Mouse (Mus musculus): Measurements from ENCODE around the gene Caps2.
A peak's percentile ranks its signal among the peaks of the same experiment; 100 is the strongest.
"Not testable (repeated sequence)": the region's sequence is repeated elsewhere in the genome, so short reads cannot be mapped to it uniquely, and the experiment has no call there.

The Caps2 gene

GRCm38 (mm10) chr10:112163168-112163766, at the start of gene Caps2:
Gene Caps2, plus strand, starts transcription at chr10:112163621.
- DNase-seq (ENCODE audit: low spot score in 2 of 2): no peak

- DNase-seq (ENCODE audit: low spot score in 2 of 2): not testable (repeated sequence)
Observed at GRCm38 (mm10) chr10:112125090-112125489, 38.3 kb upstream of the Caps2 start.

- not testable (repeated sequence) for DNase-seq (ENCODE audit: low spot score in 2 of 2)
Observed at GRCm38 (mm10) chr10:112127682-112128230, 35.7 kb upstream of the Caps2 start.

GRCm38 (mm10) chr10:112132194-112132593, 31.2 kb upstream of the Caps2 start:
- DNase-seq (ENCODE audit: low spot score in 2 of 2): no peak

GRCm38 (mm10) chr10:112138050-112138870, 25.2 kb upstream of the Caps2 start:
- no peak for DNase-seq (ENCODE audit: low spot score in 2 of 2)

GRCm38 (mm10) chr10:112138871-112139430, 24.5 kb upstream of the Caps2 start:
- DNase-seq (ENCODE audit: low spot score in 2 of 2): no peak

- DNase-seq (ENCODE audit: low spot score in 2 of 2): no peak
Observed at GRCm38 (mm10) chr10:112139834-112140233, 23.6 kb upstream of the Caps2 start.

GRCm38 (mm10) chr10:112159882-112160560, 3.4 kb upstream of the Caps2 start, which contains the start of gene Glipr1l3:
Gene Glipr1l3, minus strand, starts transcription at chr10:112160327.
- DNase-seq (ENCODE audit: low spot score in 2 of 2): peak; percentile 34 to 35

- not testable (repeated sequence) for DNase-seq (ENCODE audit: low spot score in 2 of 2)
Observed at GRCm38 (mm10) chr10:112177027-112177426, 13.6 kb downstream of the Caps2 start.

GRCm38 (mm10) chr10:112193919-112194318, 30.5 kb downstream of the Caps2 start:
- DNase-seq (ENCODE audit: low spot score in 2 of 2): not testable (repeated sequence)

GRCm38 (mm10) chr10:112203463-112203862, 40.0 kb downstream of the Caps2 start:
- no peak for DNase-seq (ENCODE audit: low spot score in 2 of 2)

- DNase-seq (ENCODE audit: low spot score in 2 of 2): no peak
Observed at GRCm38 (mm10) chr10:112227073-112227472, 63.7 kb downstream of the Caps2 start.

- DNase-seq (ENCODE audit: low spot score in 2 of 2): not testable (repeated sequence)
Observed at GRCm38 (mm10) chr10:112229091-112229843, 65.8 kb downstream of the Caps2 start.

- not testable (repeated sequence) for DNase-seq (ENCODE audit: low spot score in 2 of 2)
Observed at GRCm38 (mm10) chr10:112232733-112233132, 69.3 kb downstream of the Caps2 start.

- not testable (repeated sequence) for DNase-seq (ENCODE audit: low spot score in 2 of 2)
Observed at GRCm38 (mm10) chr10:112235396-112235940, 72.0 kb downstream of the Caps2 start.

GRCm38 (mm10) chr10:112248273-112248672, 84.9 kb downstream of the Caps2 start:
- no peak for DNase-seq (ENCODE audit: low spot score in 2 of 2)

- DNase-seq (ENCODE audit: low spot score in 2 of 2): no peak
Observed at GRCm38 (mm10) chr10:112263467-112263866, 100.0 kb downstream of the Caps2 start.

Data from urinary bladder, postnatal 36 days (tissue).